Mouse (Mus musculus): ENCODE measurements around the gene Fam160a1.

Fam160a1 gene

DNA sequence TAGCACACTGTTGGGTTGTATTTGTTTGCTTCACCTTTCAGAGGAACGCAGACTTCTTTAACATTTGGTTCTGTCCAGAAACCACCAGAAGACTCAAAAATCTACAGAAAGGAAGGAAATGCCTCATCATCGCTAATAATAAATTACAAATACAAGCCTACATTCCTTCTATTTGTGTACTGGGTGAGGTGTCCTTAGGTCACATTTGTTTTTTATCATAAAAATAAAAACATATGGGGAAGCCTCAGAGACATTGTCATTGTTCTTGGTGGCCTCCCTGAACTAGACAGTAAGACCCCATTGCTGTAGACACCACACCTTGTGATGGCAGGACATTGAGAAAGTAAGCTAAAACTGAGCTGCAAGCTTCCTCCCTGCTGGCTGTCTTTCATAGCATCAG, at the start of gene Fam160a1:
TSS of gene Fam160a1 (minus strand) at position 101 of the 400 bp plus-strand sequence.
- WGBS = 91% methylated on average over 2 of the region's 2 CpGs

DNA sequence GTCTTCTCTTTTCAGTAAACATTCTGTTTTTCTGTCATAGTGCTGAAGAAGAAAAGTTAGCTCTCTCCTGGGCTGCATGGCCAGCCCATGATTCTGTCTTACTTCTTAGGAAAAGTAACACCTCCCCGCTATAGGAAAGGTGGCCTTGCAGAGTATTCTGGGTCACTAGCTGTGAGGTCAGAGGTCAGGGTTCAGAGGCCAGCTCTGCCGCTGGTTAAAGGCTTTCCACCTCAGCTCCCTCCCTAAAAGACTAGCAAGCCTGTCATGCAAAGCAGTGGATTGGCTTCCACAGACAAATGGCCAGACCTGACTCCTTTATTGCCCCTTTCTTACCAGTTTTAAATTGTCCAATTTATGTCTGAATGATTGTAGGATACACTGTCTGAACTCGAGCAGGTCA, 46.9 kb upstream of the Fam160a1 start:
- WGBS = 63% methylated on average over 3 of the region's 3 CpGs

DNA sequence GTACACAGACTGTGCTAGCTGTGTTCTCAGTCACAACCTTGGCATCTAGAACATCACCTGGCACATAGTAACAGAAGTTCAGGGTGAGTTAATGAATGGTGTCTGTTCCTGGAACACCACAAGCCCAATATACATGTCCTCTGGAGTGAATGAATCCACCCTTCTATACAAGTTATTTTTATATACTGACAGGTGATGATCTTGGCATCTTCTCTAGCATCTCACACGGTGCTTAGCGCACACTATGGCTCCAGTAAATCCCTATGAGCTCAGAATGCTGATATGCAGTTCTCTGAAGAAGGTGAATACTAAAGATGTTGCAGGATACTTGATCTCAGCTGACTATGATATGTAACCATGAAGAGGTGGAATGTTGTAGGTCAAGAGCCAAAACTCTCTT, 45.8 kb upstream of the Fam160a1 start:
- whole genome bisulfite sequencing = 94% methylated on average over 2 of the region's 2 CpGs

DNA sequence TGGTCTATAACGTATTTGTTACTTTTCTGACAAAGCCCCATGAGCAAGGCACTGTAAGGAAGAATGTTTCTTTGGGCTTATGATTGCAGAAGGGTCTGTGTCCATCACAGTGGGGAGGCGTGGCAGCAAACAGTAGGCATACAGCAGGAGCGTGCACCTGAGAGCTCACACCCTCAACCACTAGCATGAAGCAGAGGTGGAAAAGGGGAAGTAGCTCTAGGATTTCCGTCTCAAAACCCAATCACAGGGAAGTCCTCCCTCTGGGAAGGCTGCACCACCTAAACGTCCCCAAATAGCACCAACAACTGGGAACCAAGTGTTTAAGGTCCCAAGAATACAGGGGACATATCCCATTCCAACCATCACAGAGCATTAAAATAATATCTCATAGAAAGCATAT, 43.9 kb upstream of the Fam160a1 start:
- WGBS = 93% methylated on average over 5 of the region's 5 CpGs

DNA sequence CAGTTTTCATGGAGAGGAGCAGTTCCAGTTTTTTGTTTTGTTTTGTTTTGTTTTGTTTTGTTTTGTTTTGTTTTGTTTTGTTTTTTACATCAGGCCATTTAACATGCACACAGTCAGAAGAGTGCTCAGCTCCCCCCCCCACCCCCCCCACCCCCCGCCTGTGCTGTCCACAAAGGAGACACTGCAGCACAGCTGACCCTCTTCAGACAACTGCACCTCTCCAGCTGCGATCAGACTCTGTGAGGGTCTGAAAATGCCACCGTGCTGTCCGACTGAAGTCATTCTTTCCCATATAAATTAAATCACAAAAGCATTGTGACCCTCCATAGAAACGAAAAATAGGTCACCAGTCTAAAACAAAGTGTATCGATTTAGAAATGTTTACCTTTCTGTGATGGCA, 42.2 kb upstream of the Fam160a1 start:
- 82% methylated on average over 6 of the region's 6 CpGs for WGBS

DNA sequence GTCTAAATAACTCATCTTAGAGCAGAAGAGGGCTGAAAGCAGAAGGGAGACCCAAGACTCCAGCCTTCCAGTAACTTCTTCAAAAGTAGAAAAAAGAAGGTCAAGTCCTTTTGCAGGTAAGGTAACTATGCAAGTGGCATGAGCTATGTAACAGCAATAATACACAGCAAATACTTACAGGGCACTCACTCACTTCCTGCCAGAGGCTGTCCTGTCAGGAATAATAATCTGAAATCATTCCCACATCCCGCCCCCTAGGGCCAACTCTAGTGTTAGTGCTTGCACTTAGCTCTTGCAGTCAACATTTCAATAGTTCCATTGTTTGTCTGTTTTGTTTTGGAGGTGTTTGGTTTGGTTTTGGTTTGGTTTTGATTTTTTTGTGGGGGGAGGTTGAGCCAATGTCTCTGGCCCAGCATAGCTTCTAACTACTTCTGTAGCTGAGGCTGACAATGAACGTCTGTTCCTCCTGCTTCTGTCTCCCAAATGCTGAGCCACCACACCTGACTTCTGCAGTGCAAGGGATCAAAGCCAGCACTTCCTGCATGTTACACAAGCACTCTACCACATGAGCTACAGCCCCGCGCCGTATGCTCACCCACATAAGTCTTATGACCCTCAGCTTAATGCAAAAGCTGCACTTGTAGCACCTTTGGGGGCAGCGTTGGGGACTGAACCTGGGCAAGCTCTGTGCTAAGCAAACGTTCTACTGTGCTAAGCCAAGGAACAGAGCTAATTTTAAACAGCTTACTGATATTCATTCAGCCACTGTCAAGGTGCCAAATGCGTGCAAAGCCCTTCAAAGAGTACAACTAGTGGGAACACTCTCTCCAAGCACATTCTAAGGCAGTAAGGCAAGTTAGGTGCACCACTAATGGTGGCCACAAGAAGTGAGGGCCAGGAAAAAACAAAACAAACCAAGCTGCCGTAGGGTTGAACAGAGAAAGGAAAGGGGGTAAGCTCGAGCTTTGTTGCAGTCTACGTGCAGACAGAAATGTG, 41.3 kb upstream of the Fam160a1 start:
- WGBS = 59% methylated on average over 11 of the region's 11 CpGs

DNA sequence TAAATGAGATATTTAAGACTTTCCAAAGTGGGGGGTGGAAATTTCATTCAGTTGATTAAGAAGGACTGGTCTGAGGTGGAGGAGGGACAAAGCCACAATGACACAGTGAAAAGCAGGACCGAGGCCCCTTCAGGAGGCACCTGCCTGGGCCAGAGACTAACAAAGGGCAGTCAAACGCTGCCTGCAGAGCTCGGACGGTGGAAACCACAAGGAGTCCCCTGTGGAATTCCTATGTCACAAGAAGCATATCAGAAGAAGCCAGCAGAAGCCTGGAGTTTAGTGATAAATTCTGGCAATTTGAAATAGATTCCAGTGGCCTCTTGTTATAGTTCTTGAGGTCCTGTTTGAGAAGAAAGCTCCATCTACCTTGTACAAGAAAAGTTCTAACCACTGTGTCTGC, 40.0 kb upstream of the Fam160a1 start:
- 61% methylated on average over 4 of the region's 4 CpGs for WGBS

DNA sequence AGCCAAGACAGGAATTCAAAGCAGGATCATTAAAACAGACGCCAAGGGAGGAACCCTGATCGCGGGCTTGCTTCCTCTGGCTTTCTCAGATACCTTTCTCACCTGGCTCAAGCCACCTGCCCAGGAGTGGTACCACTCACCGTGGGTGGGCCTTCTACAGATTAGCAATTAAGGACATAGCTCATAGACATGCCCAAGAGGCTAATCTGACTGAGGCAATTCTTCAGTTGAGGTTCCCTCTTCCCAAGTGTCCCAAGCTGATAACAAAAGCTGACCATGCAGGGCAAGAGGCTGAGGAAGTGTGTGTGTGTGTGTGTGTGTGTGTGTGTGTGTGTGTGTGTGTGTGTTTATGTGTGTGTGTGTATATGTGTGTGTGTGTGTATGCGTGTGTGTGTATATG, 38.9 kb upstream of the Fam160a1 start:
- WGBS = 73% methylated on average over 5 of the region's 5 CpGs

DNA sequence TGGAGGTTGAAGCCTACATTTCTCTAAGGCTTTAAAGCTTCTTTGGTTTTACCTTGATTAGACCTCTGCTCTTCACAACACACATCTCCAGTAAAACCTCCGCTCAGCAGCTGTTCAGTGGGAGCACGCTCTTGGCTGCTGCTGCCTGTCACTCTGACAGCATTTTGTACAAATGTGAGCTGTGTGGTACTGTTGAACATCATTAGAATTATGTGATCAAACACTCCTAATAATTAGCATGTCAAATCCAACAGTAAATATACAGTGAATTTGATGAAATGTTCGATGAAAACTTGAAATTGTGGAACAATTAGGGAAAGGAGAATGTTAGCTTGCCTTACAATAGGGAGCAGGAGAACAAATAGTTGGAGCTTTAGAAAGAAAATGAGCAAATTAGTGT, 38.0 kb upstream of the Fam160a1 start:
- 68% methylated on average over 3 of the region's 3 CpGs for WGBS

DNA sequence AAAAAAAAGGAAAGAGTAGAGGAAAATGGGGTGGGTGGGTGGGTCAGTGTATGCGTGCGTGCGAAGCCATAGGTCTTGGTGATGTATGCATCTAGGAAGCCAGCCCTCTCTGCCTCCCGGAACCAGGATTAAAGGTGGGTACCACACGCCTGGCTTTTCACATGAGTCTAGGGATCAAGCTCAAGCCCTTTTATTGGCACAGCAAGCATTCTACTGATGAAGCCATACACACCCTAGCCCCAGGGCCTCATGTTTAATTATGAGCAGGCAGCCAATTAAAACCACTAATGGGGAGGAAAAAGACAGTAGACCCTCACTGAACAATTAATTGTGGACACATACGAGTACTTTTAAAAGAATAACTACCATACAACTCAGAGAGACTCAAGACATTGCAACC, 37.1 kb upstream of the Fam160a1 start:
- WGBS = 75% methylated on average over 6 of the region's 6 CpGs

DNA sequence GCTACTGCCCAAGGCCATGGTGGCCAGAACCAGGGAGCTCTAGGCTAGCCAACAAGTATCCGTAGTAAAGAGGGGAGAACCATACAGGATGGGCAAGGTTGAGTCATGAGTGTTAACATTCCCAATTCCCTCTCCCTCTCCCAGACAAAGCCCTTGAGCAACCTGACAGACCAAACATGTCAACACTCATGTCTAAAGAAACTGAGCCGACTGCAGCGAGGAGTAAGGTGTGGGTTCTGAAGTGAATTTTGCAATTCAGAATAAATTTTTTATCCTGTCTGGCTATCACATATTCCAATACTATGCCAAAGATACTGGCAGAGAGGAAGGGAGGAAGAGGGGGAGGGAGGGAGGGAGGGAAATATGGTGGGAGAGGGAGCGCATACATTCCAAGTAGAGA, 36.6 kb upstream of the Fam160a1 start:
- WGBS = 74% methylated on average over 4 of the region's 4 CpGs

DNA sequence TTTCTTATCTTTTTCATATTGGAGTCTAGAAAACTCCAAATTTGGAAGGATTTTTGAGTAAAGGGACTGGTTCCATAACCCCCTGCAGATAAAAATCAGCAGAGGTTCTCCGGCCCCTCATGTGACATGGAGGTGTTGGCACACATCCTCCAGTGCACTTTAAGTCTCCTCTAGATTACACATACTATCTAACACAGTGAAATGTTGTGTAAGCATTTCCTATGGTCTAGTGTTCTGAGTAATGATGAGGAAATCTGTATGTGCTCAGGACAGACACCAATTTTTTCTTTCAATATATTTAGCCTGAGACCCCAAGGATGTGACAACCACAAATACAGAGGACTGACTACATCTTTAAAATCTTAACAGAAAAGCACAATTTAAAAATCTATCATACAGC, 33.0 kb upstream of the Fam160a1 start:
- WGBS = 85% methylated on average over 1 of the region's 1 CpGs

DNA sequence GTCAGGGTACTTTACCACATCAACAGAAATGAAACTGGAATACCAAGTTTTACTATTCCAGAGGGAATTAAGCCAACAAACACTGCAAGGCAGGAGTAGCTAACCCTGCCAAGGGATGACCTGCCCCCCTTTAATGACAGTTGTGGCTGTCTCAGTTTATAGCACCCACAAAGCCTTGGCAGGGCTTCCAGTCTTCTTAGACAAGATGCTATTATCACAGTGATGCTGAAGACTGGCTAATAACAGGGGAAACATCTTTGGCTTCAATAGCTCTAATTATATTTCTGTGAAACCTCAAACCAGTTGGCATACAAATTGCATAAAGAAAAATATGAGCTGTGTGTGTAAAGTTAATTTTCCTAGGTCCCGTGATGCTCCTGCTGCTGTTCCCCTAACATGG, 29.2 kb upstream of the Fam160a1 start:
- WGBS = 87% methylated on average over 1 of the region's 1 CpGs

DNA sequence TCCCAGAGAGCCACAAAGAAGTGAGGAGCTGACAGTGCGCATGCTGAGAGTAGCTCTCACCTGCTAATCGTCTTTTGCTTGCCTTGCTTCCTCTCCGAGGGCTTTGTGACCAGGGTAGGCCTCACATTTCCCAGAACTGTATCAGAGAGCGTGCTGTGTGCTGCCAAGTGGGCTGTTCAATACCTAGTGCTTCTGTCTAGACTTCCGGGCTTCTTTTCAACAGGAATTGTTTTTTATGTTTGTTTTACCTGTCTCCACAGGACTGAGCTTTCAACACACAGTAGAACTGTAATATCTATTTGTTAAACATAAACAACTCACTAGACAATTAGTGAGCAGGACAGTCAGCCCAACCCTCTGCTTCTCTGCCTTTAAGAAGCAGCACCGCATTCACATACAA, 28.2 kb upstream of the Fam160a1 start:
- WGBS = 85% methylated on average over 6 of the region's 6 CpGs

DNA sequence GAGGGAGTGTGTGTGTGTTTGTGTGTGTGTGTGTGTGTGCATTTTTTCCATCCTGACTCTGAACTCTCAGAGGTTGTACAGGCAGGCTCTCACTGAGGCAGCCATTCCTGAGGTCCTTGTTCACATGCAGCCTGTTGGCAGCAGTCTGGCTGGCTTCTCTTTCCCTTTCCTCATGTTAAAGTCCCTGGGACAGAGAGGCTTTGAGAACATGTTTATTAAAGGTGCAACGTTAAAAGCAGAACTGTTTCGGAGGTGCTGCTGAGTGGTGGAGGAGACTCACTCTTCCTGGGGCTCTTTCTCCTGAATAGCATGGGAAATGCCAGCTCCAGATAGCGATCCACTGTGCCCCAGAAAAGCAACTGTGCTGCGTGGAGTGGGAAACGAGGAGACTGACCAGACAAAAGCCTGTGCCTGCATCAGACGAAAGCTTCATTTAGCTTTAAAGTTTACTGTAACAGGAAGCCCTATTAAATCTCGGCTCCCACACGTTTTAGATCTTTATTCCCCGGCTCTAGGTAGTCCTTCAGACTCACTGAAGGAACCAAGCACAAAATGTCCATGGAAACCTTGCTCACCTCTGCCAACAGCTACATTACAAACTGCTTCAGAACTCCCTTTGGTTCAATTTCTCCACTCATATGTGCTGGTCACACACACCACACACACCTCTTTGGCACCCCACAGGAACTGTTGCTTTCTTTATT, 25.2 kb upstream of the Fam160a1 start:
- WGBS = 29% methylated on average over 9 of the region's 9 CpGs

DNA sequence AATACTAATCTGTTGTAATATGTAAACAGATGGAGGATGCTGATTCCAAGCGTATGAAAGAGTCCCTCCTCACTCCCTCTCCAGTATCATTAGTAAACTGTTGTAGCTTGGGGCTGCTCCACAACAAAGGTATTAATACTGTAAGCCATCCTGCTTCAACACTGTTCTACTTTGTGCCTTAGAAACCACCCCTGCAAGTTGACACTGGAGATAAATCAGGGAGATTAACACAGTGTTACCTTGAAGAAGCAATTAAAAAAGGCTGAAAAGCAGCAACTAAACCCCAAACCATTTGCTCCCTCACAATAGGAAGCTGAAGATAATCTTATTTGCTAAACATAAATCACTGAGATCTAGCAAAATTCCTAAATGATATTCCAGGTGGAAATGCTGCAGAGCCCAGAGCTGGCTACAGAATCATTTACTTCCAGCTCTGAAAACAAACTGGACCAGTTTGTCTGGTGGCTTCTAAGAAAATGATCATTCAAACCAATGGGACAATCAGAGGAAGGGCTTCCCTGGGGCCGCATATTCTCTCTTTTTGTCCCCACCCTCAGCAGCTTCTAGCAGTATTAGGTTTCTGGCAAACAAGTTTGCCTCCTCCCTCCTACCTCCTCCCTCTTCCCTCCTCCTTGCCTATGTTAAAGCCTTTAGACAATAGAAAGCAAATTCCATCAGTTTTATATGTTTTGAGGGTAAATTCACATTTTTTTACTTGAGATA, 24.5 kb upstream of the Fam160a1 start:
- 59% methylated on average over 2 of the region's 2 CpGs for WGBS

DNA sequence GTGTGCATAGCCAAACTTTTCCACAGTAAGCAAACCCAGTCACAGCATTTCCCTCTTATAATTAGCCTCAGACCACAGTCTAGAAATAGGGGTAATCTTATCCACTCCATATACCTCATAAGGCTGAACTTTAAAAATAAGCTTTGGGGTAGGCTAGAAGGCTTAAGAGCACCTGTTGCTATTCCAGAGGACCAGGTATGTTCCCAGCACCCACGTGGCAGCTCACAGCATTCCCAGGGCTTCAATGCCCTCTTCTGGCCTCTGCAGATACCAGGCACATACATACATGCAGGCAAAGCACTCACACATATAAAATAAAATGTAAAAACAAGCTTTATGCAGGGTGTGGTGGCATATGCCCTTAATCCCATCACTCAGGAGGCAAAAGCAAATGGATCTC, 16.5 kb upstream of the Fam160a1 start:
- 78% methylated on average over 1 of the region's 1 CpGs for WGBS

DNA sequence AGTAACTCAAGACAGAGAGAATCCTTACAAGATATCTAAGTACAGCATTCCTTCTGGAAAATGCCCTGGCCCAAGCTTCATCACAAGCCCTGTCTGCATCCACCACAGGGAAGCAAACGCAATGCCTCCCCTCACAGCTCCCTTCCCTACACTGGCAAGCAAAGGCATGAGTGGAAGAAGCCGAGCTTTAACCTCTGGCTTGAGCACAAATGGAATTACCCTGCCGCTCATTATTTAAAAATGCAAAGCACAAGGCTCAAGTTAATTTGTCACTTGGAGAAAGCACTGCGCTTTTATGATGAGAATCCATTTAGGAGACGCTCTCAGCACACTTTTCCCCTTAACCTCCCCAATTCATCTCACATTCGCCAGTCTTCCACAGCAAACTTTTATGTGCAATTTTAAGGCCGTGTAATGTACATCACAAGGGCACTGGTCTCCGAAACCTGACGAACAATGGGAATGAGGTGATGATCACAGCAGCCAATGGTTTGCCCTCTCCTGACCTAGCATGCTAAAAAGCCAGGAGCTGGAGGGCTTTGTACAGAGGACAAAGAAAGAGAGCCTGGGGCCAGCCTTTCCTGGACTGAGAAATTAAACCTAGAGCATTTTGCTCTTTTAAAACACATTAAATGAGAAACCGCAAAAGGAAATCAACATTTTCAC, 15.5 kb upstream of the Fam160a1 start:
- WGBS = 82% methylated on average over 10 of the region's 10 CpGs

DNA sequence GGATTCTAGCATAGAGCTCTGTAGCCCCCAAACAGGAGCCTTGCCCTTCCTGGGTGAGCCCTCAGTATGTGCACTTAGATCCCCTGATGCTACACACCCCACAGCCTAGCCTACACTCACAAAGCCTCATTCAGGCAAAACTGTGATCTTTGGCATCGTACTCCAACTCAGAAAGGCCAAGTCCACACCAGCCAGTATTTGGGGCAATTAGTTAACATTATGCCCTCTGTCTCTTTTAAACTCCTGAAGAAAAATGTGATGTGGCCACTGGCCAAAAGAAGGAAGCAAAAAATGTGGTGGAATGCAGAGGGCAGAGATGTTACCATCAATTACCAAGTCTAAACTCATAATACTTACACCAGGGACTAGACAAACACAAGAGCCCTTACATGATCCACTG, 14.7 kb upstream of the Fam160a1 start:
- 78% methylated on average over 1 of the region's 1 CpGs for WGBS

DNA sequence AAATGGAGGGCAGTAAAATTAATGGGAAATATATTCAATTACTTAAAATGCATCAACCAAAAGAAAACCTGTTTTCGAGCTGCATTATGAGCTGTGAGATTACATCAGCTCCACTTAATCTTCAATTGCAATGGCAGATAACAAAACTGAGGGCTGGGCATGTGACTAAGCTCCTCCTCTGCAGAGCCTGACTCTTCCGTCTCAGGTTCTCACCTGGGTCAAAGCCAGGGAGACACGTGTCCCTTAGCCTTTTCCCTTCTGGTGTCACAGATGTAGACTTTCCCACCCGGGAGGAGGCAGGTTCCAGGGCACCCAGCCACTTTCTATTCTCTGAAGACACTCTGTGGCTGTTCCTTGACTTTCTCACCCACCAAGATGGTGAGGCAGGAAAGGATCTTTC, 12.0 kb upstream of the Fam160a1 start:
- 61% methylated on average over 4 of the region's 4 CpGs for WGBS

DNA sequence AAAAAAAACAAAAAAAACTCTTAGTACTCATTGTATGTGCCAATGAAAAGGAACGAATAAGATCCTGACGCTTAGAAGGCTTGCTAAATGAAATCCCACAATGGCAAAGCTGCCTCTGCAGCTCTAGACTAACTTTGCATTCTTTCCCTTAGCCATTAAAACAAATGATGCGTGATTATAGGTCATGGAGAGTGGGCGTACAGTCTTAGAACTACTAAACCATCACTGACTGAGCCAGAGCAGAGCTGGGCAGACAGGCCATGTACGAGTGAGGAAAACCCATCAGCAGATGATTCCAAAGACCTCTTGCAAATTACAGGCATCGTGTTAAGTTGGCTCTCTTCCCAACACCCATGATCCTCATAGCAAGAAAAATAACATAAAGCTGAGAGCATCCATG, 10.7 kb upstream of the Fam160a1 start:
- 66% methylated on average over 6 of the region's 6 CpGs for WGBS

DNA sequence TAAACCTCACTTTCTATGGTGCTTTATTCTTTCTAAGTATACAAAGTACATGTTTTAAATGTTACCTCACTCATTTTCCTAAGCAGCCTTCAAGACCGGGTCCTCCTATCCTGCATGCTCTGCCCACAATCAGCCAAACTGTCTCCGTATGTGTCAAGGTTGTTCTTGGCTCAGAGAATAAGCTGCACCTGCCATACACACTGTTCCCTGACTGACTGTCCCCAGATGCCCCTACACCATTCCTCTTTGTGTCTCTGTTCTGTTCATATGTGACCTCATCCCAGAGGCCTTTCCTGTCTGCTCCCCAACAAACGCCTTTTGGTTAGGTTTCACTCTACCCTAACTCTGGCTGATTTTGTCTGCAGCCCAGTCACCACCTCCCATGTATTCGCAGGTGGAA, 10.2 kb upstream of the Fam160a1 start:
- WGBS = 62% methylated on average over 4 of the region's 4 CpGs

Measured in cerebral cortex, adult 2 months (tissue).